Mouse (Mus musculus): Measurements from ENCODE around the gene Zfp385b.

Zfp385b gene

GRCm38 (mm10) chr2:77593461-77593860 lies 226.0 kb downstream of the Zfp385b start:
- no peak for DNase-seq (ENCODE audit: extremely low read depth, low read depth)

GRCm38 (mm10) chr2:77592525-77592924 lies 226.9 kb downstream of the Zfp385b start:
- no peak for DNase-seq (ENCODE audit: extremely low read depth, low read depth)

- no peak for DNase-seq (ENCODE audit: extremely low read depth, low read depth)
Measured at GRCm38 (mm10) chr2:77589205-77589901, 230.1 kb downstream of the Zfp385b start.

- DNase-seq (ENCODE audit: extremely low read depth, low read depth): no peak
Measured at GRCm38 (mm10) chr2:77587387-77587786, 232.1 kb downstream of the Zfp385b start.

GRCm38 (mm10) chr2:77586581-77587360 lies 232.7 kb downstream of the Zfp385b start:
- DNase-seq (ENCODE audit: extremely low read depth, low read depth): no peak

- DNase-seq (ENCODE audit: extremely low read depth, low read depth): no peak
Measured at GRCm38 (mm10) chr2:77583586-77583985, 235.9 kb downstream of the Zfp385b start.

- DNase-seq (ENCODE audit: extremely low read depth, low read depth): no peak
Measured at GRCm38 (mm10) chr2:77576571-77576970, 242.9 kb downstream of the Zfp385b start.

- DNase-seq (ENCODE audit: extremely low read depth, low read depth): no peak
Measured at GRCm38 (mm10) chr2:77567528-77568435, 251.7 kb downstream of the Zfp385b start.

GRCm38 (mm10) chr2:77563706-77564105 lies 255.7 kb downstream of the Zfp385b start:
- no peak for DNase-seq (ENCODE audit: extremely low read depth, low read depth)

GRCm38 (mm10) chr2:77561941-77562340 lies 257.5 kb downstream of the Zfp385b start:
- DNase-seq (ENCODE audit: extremely low read depth, low read depth): no peak

GRCm38 (mm10) chr2:77556938-77557337 lies 262.5 kb downstream of the Zfp385b start:
- no peak for DNase-seq (ENCODE audit: extremely low read depth, low read depth)

GRCm38 (mm10) chr2:77555980-77556379 lies 263.5 kb downstream of the Zfp385b start:
- no peak for DNase-seq (ENCODE audit: extremely low read depth, low read depth)

GRCm38 (mm10) chr2:77552675-77553074 lies 266.8 kb downstream of the Zfp385b start:
- no peak for DNase-seq (ENCODE audit: extremely low read depth, low read depth)

- DNase-seq (ENCODE audit: extremely low read depth, low read depth): no peak
Measured at GRCm38 (mm10) chr2:77543388-77543787, 276.1 kb downstream of the Zfp385b start.

GRCm38 (mm10) chr2:77542605-77543004 lies 276.8 kb downstream of the Zfp385b start:
- no peak for DNase-seq (ENCODE audit: extremely low read depth, low read depth)

- DNase-seq (ENCODE audit: extremely low read depth, low read depth): no peak
Measured at GRCm38 (mm10) chr2:77541681-77542080, 277.8 kb downstream of the Zfp385b start.

GRCm38 (mm10) chr2:77540860-77541259 lies 278.6 kb downstream of the Zfp385b start:
- no peak for DNase-seq (ENCODE audit: extremely low read depth, low read depth)

GRCm38 (mm10) chr2:77536556-77536955 lies 282.9 kb downstream of the Zfp385b start:
- no peak for DNase-seq (ENCODE audit: extremely low read depth, low read depth)

- no peak for DNase-seq (ENCODE audit: extremely low read depth, low read depth)
Measured at GRCm38 (mm10) chr2:77528079-77528752, 291.2 kb downstream of the Zfp385b start.

- no peak for DNase-seq (ENCODE audit: extremely low read depth, low read depth)
Measured at GRCm38 (mm10) chr2:77527616-77528015, 291.8 kb downstream of the Zfp385b start.

GRCm38 (mm10) chr2:77526803-77527202 lies 292.6 kb downstream of the Zfp385b start:
- DNase-seq (ENCODE audit: extremely low read depth, low read depth): no peak

Data from MEL-GATA-1-ER (cell line).